In genomic region chr5:111631572-111632161, GRCm38 (mm10) we compare ENCODE assay signal across 9 mouse cellular contexts.
DNase-seq lines count a peak whose midpoint lies in the region; ATAC-seq and TF ChIP-seq lines count a peak whose summit lies in the region.
"Had no signal": no experiment of that assay in that cellular context is flagged by ENCODE, and none has a peak within 500 bp of the region (broad histone marks: within the 10 kb centered on the region; RNA-seq: fewer than 3 reads in every experiment).

No protein-coding gene starts in this region.

- WGBS in lung, postnatal 0 days = 25% methylated on average over 18 of the region's 18 CpGs
- 9% methylated on average over 18 of the region's 18 CpGs for WGBS in forebrain, embryonic 13.5 days
- 12% methylated on average over 18 of the region's 18 CpGs for WGBS in limb, embryonic 10.5 days
- WGBS in stomach, embryonic 16.5 days = 24% methylated on average over 18 of the region's 18 CpGs

- H3K4me2 ChIP-seq in lung, postnatal 0 days (replicated peaks; ENCODE audit: low read depth, low read length) = no peak overlapping the region
- no peak overlapping the region for H3K4me2 ChIP-seq in forebrain, embryonic 13.5 days
- H3K4me2 ChIP-seq in stomach, embryonic 16.5 days (ENCODE audit: low read depth, low read length) = peak overlapping the region; percentile 11

- no peaks in the 10 kb centered on the region for H3K36me3 ChIP-seq in lung, postnatal 0 days (ENCODE audit: insufficient read depth, low read length)
- no peaks in the 10 kb centered on the region for H3K36me3 ChIP-seq in forebrain, embryonic 13.5 days (ENCODE audit: poor library complexity, severe bottlenecking)
- peaks cover 3% of the 10 kb centered on the region; the same call in 1 of the 2 replicates for H3K36me3 ChIP-seq in limb, embryonic 10.5 days
- H3K36me3 ChIP-seq in stomach, embryonic 16.5 days (ENCODE audit: control insufficient read depth, insufficient read depth, low read length) = no peaks in the 10 kb centered on the region

- H3K9ac ChIP-seq in lung, postnatal 0 days (replicated peaks; ENCODE audit: low read depth) = no peak overlapping the region
- H3K9ac ChIP-seq in forebrain, embryonic 13.5 days = peak overlapping the region; percentile 32; the same call in 1 of the 2 replicates
- H3K9ac ChIP-seq in stomach, embryonic 16.5 days (ENCODE audit: low read length) = peak overlapping the region; percentile 52

- H3K9me3 ChIP-seq in lung, postnatal 0 days (ENCODE audit: low read length) = no peaks in the 10 kb centered on the region
- H3K9me3 ChIP-seq in forebrain, embryonic 13.5 days (replicated peaks) = peaks cover 4% of the 10 kb centered on the region
- H3K9me3 ChIP-seq in limb, embryonic 10.5 days (replicated peaks) = 0 out of 2 replicates have a peak, but pooled peaks cover 1% of the 10 kb centered on the region
- no peaks in the 10 kb centered on the region for H3K9me3 ChIP-seq in stomach, embryonic 16.5 days (replicated peaks; ENCODE audit: control insufficient read depth, low read length)

- TF ChIP-seq CTCF in lung, postnatal 0 days (IDR thresholded peaks at IDR 0.05) = no peak
- no peak for TF ChIP-seq CTCF in left cerebral cortex, adult 2 months (IDR thresholded peaks at IDR 0.05)

- no peaks in the 10 kb centered on the region for H3K4me1 ChIP-seq in lung, postnatal 0 days (ENCODE audit: insufficient read depth, low read depth, low read length)
- peaks cover 35% of the 10 kb centered on the region for H3K4me1 ChIP-seq in forebrain, embryonic 13.5 days
- peaks cover 24% of the 10 kb centered on the region for H3K4me1 ChIP-seq in limb, embryonic 10.5 days
- peaks cover 13% of the 10 kb centered on the region for H3K4me1 ChIP-seq in stomach, embryonic 16.5 days (ENCODE audit: control insufficient read depth, insufficient read depth, low read length)

- no peaks in the 10 kb centered on the region for H3K27me3 ChIP-seq in lung, postnatal 0 days (replicated peaks; ENCODE audit: insufficient read depth, low read length)
- H3K27me3 ChIP-seq in forebrain, embryonic 13.5 days = no peaks in the 10 kb centered on the region
- peaks cover 38% of the 10 kb centered on the region for H3K27me3 ChIP-seq in limb, embryonic 10.5 days (ENCODE audit: low read depth, poor library complexity, severe bottlenecking)
- no peaks in the 10 kb centered on the region for H3K27me3 ChIP-seq in stomach, embryonic 16.5 days (ENCODE audit: control insufficient read depth, insufficient read depth, low read length)

- no peak overlapping the region for H3K4me3 ChIP-seq in lung, postnatal 0 days (ENCODE audit: low read depth, low read length)
- H3K4me3 ChIP-seq in forebrain, embryonic 13.5 days = no peak overlapping the region
- peak overlapping the region; percentile 20; the same call in 1 of the 2 replicates for H3K4me3 ChIP-seq in limb, embryonic 10.5 days
- no peak overlapping the region for H3K4me3 ChIP-seq in stomach, embryonic 16.5 days (replicated peaks; ENCODE audit: low read length)
- no peak overlapping the region for H3K4me3 ChIP-seq in left cerebral cortex, adult 2 months
- H3K4me3 ChIP-seq: erythroblast, embryonic 14.5 days had no signal

- ATAC-seq in lung, postnatal 0 days = 0 out of 2 replicates have a peak, but pooled peaks have one; percentile 30
- peak; percentile 31; the same call in 1 of the 2 replicates for ATAC-seq in forebrain, embryonic 13.5 days
- peak; percentile 74; the same call in 1 of the 2 replicates for ATAC-seq in stomach, embryonic 16.5 days (ENCODE audit: insufficient read depth, low FRiP score)
- ATAC-seq in granulocyte monocyte progenitor cell, adult 5-6 weeks (replicated peaks; ENCODE audit: poor library complexity, severe bottlenecking) = no peak

- H3K27ac ChIP-seq in lung, postnatal 0 days (ENCODE audit: low read length) = no peak overlapping the region
- H3K27ac ChIP-seq in forebrain, embryonic 13.5 days = peak overlapping the region; percentile 64
- H3K27ac ChIP-seq in limb, embryonic 10.5 days = peak overlapping the region; percentile 80
- peak overlapping the region; percentile 89 for H3K27ac ChIP-seq in stomach, embryonic 16.5 days (ENCODE audit: low read length)
- H3K27ac ChIP-seq in left cerebral cortex, adult 2 months = no peak overlapping the region

- no peak for TF ChIP-seq EP300 in lung, postnatal 0 days (IDR thresholded peaks at IDR 0.05)

- intact Hi-C loops in left cerebral cortex, adult 2 months (cut with DNase I) = no loop called here

- DNase-seq in lung, postnatal 0 days (ENCODE audit: low spot score) = peak; percentile 27
- DNase-seq in lung, postnatal 36 days = no peak
- DNase-seq in limb, embryonic 10.5 days (ENCODE audit: low spot score) = peak; percentile 64
- no peak for DNase-seq in left cerebral cortex, adult 2 months (ENCODE audit: extremely low spot score in 1 of 2, low spot score in 2 of 2)
- no peak for DNase-seq in ovary, adult 18-20 months (ENCODE audit: low spot score)

Comparison
In these comparisons a context has a peak if more than half of its experiments do, and no peak if none do; other contexts are left out.
1. DNase-seq: peak in lung, postnatal 0 days (single experiment) and limb, embryonic 10.5 days (single experiment); none in lung, postnatal 36 days (single experiment), left cerebral cortex, adult 2 months (0 of 2) and ovary, adult 18-20 months (single experiment).
2. H3K27ac ChIP-seq: peak in forebrain, embryonic 13.5 days (single experiment), limb, embryonic 10.5 days (single experiment) and stomach, embryonic 16.5 days (single experiment); none in lung, postnatal 0 days (single experiment) and left cerebral cortex, adult 2 months (single experiment).